Mouse (Mus musculus): ENCODE data around the gene Gm10715.
"Not testable (repeated sequence)": the region's sequence is repeated elsewhere in the genome, so short reads cannot be mapped to it uniquely, and the experiment has no call there.

- TF ChIP-seq CTCF (IDR thresholded peaks at IDR 0.05; ENCODE audit: control insufficient read depth, insufficient read depth, insufficient read length); MAX (IDR thresholded peaks at IDR 0.05); USF1 (IDR thresholded peaks at IDR 0.05; ENCODE audit: low read depth); CEBPB (IDR thresholded peaks at IDR 0.05; ENCODE audit: low read depth): not testable (repeated sequence)
Measured at GRCm38 (mm10) chr9:3012733-3013279, 23.9 kb upstream of the Gm10715 start, which contains the start of gene Gm10721.
